Mouse (Mus musculus) spleen, postnatal 36 days (tissue): ENCODE data around the gene Nrn1.

Experiments used
- DNase-seq, 2 experiments: peaks; one replicate each; pipeline ENCODE4 v3.0.0; 2022; ENCODE audit warnings: low spot score in 2 of 2, mixed read lengths in 1 of 2

Gene Nrn1

GRCm38 (mm10) chr13:36724533-36725470, 10.1 kb downstream of the Nrn1 start:
- DNase-seq, result no peak

GRCm38 (mm10) chr13:36723726-36724300, 11.1 kb downstream of the Nrn1 start:
- no peak for DNase-seq

GRCm38 (mm10) chr13:36722309-36722708, 12.6 kb downstream of the Nrn1 start:
- DNase-seq, result no peak

- DNase-seq, result no peak
Observed at GRCm38 (mm10) chr13:36720297-36721017, 14.5 kb downstream of the Nrn1 start.

- DNase-seq, result no peak
Observed at GRCm38 (mm10) chr13:36717376-36717775, 17.6 kb downstream of the Nrn1 start.

- no peak for DNase-seq
Observed at GRCm38 (mm10) chr13:36716708-36717107, 18.2 kb downstream of the Nrn1 start.

GRCm38 (mm10) chr13:36714101-36714500, 20.8 kb downstream of the Nrn1 start:
- no peak for DNase-seq

- no peak for DNase-seq
Observed at GRCm38 (mm10) chr13:36707088-36707690, 27.7 kb downstream of the Nrn1 start.

- peak in 1 of 2 experiments; percentile 1 for DNase-seq
Observed at GRCm38 (mm10) chr13:36696351-36696771, 38.6 kb downstream of the Nrn1 start.

- no peak for DNase-seq
Observed at GRCm38 (mm10) chr13:36695516-36696201, 39.3 kb downstream of the Nrn1 start.

GRCm38 (mm10) chr13:36683581-36683980, 51.4 kb downstream of the Nrn1 start:
- DNase-seq, result no peak

GRCm38 (mm10) chr13:36680690-36681355, 54.1 kb downstream of the Nrn1 start:
- DNase-seq, result no peak

GRCm38 (mm10) chr13:36679345-36679744, 55.6 kb downstream of the Nrn1 start:
- DNase-seq, result no peak
